17 mouse cellular contexts compared by ENCODE assay signal in the genomic region with DNA sequence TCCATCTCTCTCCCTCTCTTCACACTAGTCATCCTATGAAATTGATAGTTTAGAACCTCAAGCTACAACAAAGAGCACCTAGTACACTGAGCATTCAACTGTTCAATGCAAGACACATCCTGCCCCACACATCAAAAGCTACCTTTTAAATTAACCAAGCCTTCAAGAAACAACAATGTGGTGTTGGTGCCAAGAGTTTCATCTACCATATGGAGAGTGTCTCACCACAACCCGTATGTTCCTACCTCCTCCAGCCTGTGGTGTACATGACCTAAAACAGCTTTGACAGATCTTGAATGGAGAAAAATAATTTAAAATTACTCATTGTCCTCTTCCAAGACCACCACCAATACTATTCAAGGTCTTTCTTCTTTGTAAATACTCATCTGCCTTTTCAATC.
"Had no signal": no experiment of that assay in that cellular context is flagged by ENCODE, and none has a peak within 500 bp of the region (broad histone marks: within the 10 kb centered on the region; RNA-seq: fewer than 3 reads in every experiment).

No protein-coding gene starts in this region.

- H3K4me1 ChIP-seq: limb, embryonic 12.5 days; limb, embryonic 15.5 days; neural tube, embryonic 12.5 days had no signal

- H3K36me3 ChIP-seq: limb, embryonic 12.5 days; limb, embryonic 15.5 days; midbrain, embryonic 12.5 days; midbrain, embryonic 15.5 days; neural tube, embryonic 12.5 days; neural tube, embryonic 15.5 days had no signal

- DNase-seq: kidney, adult 9 months; kidney, postnatal 14 days; kidney, postnatal 4 days; liver, postnatal 0 days; lung, embryonic 14.5 days; right cerebral cortex, adult 18-20 months; right cerebral cortex, postnatal 14 days; right cerebral cortex, postnatal 4 days; thymus, postnatal 36 days had no signal

- H3K27me3 ChIP-seq: midbrain, embryonic 15.5 days; neural tube, embryonic 12.5 days; neural tube, embryonic 15.5 days had no signal

- H3K4me3 ChIP-seq: limb, embryonic 12.5 days; limb, embryonic 15.5 days; midbrain, embryonic 12.5 days; midbrain, embryonic 15.5 days; neural tube, embryonic 12.5 days; neural tube, embryonic 15.5 days had no signal

- H3K9me3 ChIP-seq: limb, embryonic 12.5 days; limb, embryonic 15.5 days; midbrain, embryonic 12.5 days; midbrain, embryonic 15.5 days; neural tube, embryonic 12.5 days; neural tube, embryonic 15.5 days had no signal

- H3K27ac ChIP-seq: limb, embryonic 12.5 days; limb, embryonic 15.5 days; liver, embryonic 14.5 days; macrophage; midbrain, embryonic 12.5 days; midbrain, embryonic 15.5 days; neural tube, embryonic 12.5 days; neural tube, embryonic 15.5 days had no signal
